Comparison of ENCODE assay signal across 14 mouse cellular contexts in genomic region chr4:32373527-32373926, GRCm38 (mm10).
A peak's percentile ranks its signal among the peaks of the same experiment; 100 is the strongest.
DNase-seq lines count a peak whose midpoint lies in the region; ATAC-seq and TF ChIP-seq lines count a peak whose summit lies in the region.
"Had no signal": no experiment of that assay in that cellular context is flagged by ENCODE, and none has a peak within 500 bp of the region (broad histone marks: within the 10 kb centered on the region; RNA-seq: fewer than 3 reads in every experiment).

No protein-coding gene starts in this region.

- no peaks in the 10 kb centered on the region for H3K27me3 ChIP-seq in forebrain, embryonic 15.5 days
- H3K27me3 ChIP-seq in forebrain, embryonic 16.5 days (replicated peaks; ENCODE audit: control insufficient read depth, insufficient read depth, low read length), result no peaks in the 10 kb centered on the region
- no peaks in the 10 kb centered on the region for H3K27me3 ChIP-seq in hindbrain, embryonic 13.5 days
- no peaks in the 10 kb centered on the region for H3K27me3 ChIP-seq in hindbrain, embryonic 16.5 days (replicated peaks; ENCODE audit: control insufficient read depth, insufficient read depth, low read length)
- no peaks in the 10 kb centered on the region for H3K27me3 ChIP-seq in limb, embryonic 13.5 days
- H3K27me3 ChIP-seq in limb, embryonic 10.5 days (ENCODE audit: low read depth, poor library complexity, severe bottlenecking), result no peaks in the 10 kb centered on the region
- no peaks in the 10 kb centered on the region for H3K27me3 ChIP-seq in limb, embryonic 14.5 days (ENCODE audit: control insufficient read depth, insufficient read depth, low read length)

- H3K9ac ChIP-seq in forebrain, embryonic 15.5 days (replicated peaks), result no peak overlapping the region
- H3K9ac ChIP-seq in forebrain, embryonic 16.5 days (replicated peaks; ENCODE audit: low read depth, low read length), result no peak overlapping the region
- no peak overlapping the region for H3K9ac ChIP-seq in hindbrain, embryonic 13.5 days
- H3K9ac ChIP-seq in hindbrain, embryonic 16.5 days (ENCODE audit: low read depth, low read length), result no peak overlapping the region
- H3K9ac ChIP-seq in limb, embryonic 13.5 days, result no peak overlapping the region
- H3K9ac ChIP-seq in limb, embryonic 14.5 days (ENCODE audit: low read depth, low read length, severe bottlenecking), result no peak overlapping the region

- H3K4me1 ChIP-seq in forebrain, embryonic 15.5 days, result peaks cover 83% of the 10 kb centered on the region
- H3K4me1 ChIP-seq in forebrain, embryonic 16.5 days (replicated peaks; ENCODE audit: control insufficient read depth, insufficient read depth, low read length), result peaks cover 57% of the 10 kb centered on the region
- H3K4me1 ChIP-seq in hindbrain, embryonic 13.5 days (replicated peaks), result peaks cover 77% of the 10 kb centered on the region
- peaks cover 41% of the 10 kb centered on the region for H3K4me1 ChIP-seq in hindbrain, embryonic 16.5 days (ENCODE audit: control insufficient read depth, insufficient read depth, low read depth, low read length)
- peaks cover 59% of the 10 kb centered on the region for H3K4me1 ChIP-seq in limb, embryonic 13.5 days
- H3K4me1 ChIP-seq in limb, embryonic 10.5 days, result peaks cover 76% of the 10 kb centered on the region
- peaks cover 41% of the 10 kb centered on the region for H3K4me1 ChIP-seq in limb, embryonic 14.5 days (ENCODE audit: control insufficient read depth, insufficient read depth, low read length)

- WGBS in forebrain, embryonic 15.5 days, result 76% methylated on average over 3 of the region's 3 CpGs
- 65% methylated on average over 3 of the region's 3 CpGs for WGBS in forebrain, embryonic 16.5 days
- WGBS in hindbrain, embryonic 13.5 days, result 74% methylated on average over 3 of the region's 3 CpGs
- 73% methylated on average over 3 of the region's 3 CpGs for WGBS in hindbrain, embryonic 16.5 days
- WGBS in limb, embryonic 13.5 days, result 31% methylated on average over 3 of the region's 3 CpGs
- 57% methylated on average over 3 of the region's 3 CpGs for WGBS in limb, embryonic 10.5 days
- 26% methylated on average over 3 of the region's 3 CpGs for WGBS in limb, embryonic 14.5 days

- no peak overlapping the region for H3K4me3 ChIP-seq in forebrain, embryonic 15.5 days
- H3K4me3 ChIP-seq in forebrain, embryonic 16.5 days (replicated peaks; ENCODE audit: low read length), result no peak overlapping the region
- H3K4me3 ChIP-seq in hindbrain, embryonic 13.5 days, result no peak overlapping the region
- no peak overlapping the region for H3K4me3 ChIP-seq in hindbrain, embryonic 16.5 days (ENCODE audit: low read length)
- no peak overlapping the region for H3K4me3 ChIP-seq in limb, embryonic 13.5 days
- H3K4me3 ChIP-seq in limb, embryonic 10.5 days, result no peak overlapping the region
- no peak overlapping the region for H3K4me3 ChIP-seq in limb, embryonic 14.5 days (replicated peaks; ENCODE audit: low read length)
- H3K4me3 ChIP-seq: heart, adult 2 months had no signal

- DNase-seq in limb, embryonic 10.5 days (ENCODE audit: low spot score), result no peak
- no peak for DNase-seq in limb, embryonic 14.5 days (ENCODE audit: low spot score)
- DNase-seq in cerebellum, adult 8-10 months, result no peak
- DNase-seq: adrenal gland, adult 2 months; adrenal gland, postnatal 25 days; cerebellum, adult 18-20 months; gastrocnemius, postnatal 10 days; heart, adult 2 months; kidney, adult 18-20 months had no signal

- no peak overlapping the region for H3K4me2 ChIP-seq in forebrain, embryonic 15.5 days (replicated peaks)
- no peak overlapping the region for H3K4me2 ChIP-seq in forebrain, embryonic 16.5 days (ENCODE audit: low read length)
- no peak overlapping the region for H3K4me2 ChIP-seq in hindbrain, embryonic 13.5 days
- H3K4me2 ChIP-seq in hindbrain, embryonic 16.5 days (ENCODE audit: low read length), result no peak overlapping the region
- peak overlapping the region; percentile 39; the same call in 1 of the 2 replicates for H3K4me2 ChIP-seq in limb, embryonic 13.5 days (replicated peaks)
- H3K4me2 ChIP-seq in limb, embryonic 14.5 days (replicated peaks; ENCODE audit: low read depth, low read length, severe bottlenecking), result no peak overlapping the region

- H3K9me3 ChIP-seq in forebrain, embryonic 15.5 days, result no peaks in the 10 kb centered on the region
- H3K9me3 ChIP-seq in forebrain, embryonic 16.5 days (ENCODE audit: control insufficient read depth, low read length), result no peaks in the 10 kb centered on the region
- no peaks in the 10 kb centered on the region for H3K9me3 ChIP-seq in hindbrain, embryonic 13.5 days
- H3K9me3 ChIP-seq in hindbrain, embryonic 16.5 days (ENCODE audit: control insufficient read depth, low read length), result no peaks in the 10 kb centered on the region
- no peaks in the 10 kb centered on the region for H3K9me3 ChIP-seq in limb, embryonic 13.5 days
- H3K9me3 ChIP-seq in limb, embryonic 10.5 days (replicated peaks), result no peaks in the 10 kb centered on the region
- no peaks in the 10 kb centered on the region for H3K9me3 ChIP-seq in limb, embryonic 14.5 days (ENCODE audit: control insufficient read depth, low read length)

- H3K36me3 ChIP-seq in forebrain, embryonic 15.5 days, result no peaks in the 10 kb centered on the region
- no peaks in the 10 kb centered on the region for H3K36me3 ChIP-seq in forebrain, embryonic 16.5 days (ENCODE audit: control insufficient read depth, insufficient read depth)
- no peaks in the 10 kb centered on the region for H3K36me3 ChIP-seq in hindbrain, embryonic 13.5 days
- H3K36me3 ChIP-seq in hindbrain, embryonic 16.5 days (ENCODE audit: control insufficient read depth, insufficient read depth, low read length), result no peaks in the 10 kb centered on the region
- H3K36me3 ChIP-seq in limb, embryonic 13.5 days, result no peaks in the 10 kb centered on the region
- peaks cover 15% of the 10 kb centered on the region for H3K36me3 ChIP-seq in limb, embryonic 10.5 days
- no peaks in the 10 kb centered on the region for H3K36me3 ChIP-seq in limb, embryonic 14.5 days (ENCODE audit: control insufficient read depth, insufficient read depth, low read length)

- TF ChIP-seq POLR2A in limb, embryonic 14.5 days (IDR thresholded peaks at IDR 0.05; ENCODE audit: borderline replicate concordance, extremely low read depth, insufficient read depth, insufficient read length), result no peak

- H3K27ac ChIP-seq in forebrain, embryonic 15.5 days (replicated peaks), result peak overlapping the region; percentile 66
- no peak overlapping the region for H3K27ac ChIP-seq in forebrain, embryonic 16.5 days (ENCODE audit: low read length)
- 0 out of 2 replicates have a peak overlapping the region, but pooled peaks have one; percentile 83 for H3K27ac ChIP-seq in hindbrain, embryonic 13.5 days
- no peak overlapping the region for H3K27ac ChIP-seq in hindbrain, embryonic 16.5 days (ENCODE audit: low read depth, low read length)
- no peak overlapping the region for H3K27ac ChIP-seq in limb, embryonic 13.5 days
- no peak overlapping the region for H3K27ac ChIP-seq in limb, embryonic 10.5 days
- no peak overlapping the region for H3K27ac ChIP-seq in limb, embryonic 14.5 days (replicated peaks; ENCODE audit: low read depth, low read length)
- H3K27ac ChIP-seq: heart, adult 2 months had no signal

- no peak for ATAC-seq in forebrain, embryonic 15.5 days (replicated peaks)
- ATAC-seq in forebrain, embryonic 16.5 days, result no peak
- ATAC-seq in hindbrain, embryonic 13.5 days (ENCODE audit: low FRiP score), result no peak
- ATAC-seq in hindbrain, embryonic 16.5 days, result no peak
- no peak for ATAC-seq in limb, embryonic 13.5 days (ENCODE audit: low FRiP score, low read depth)
- ATAC-seq in limb, embryonic 14.5 days (ENCODE audit: low FRiP score, low read depth), result peak; percentile 49; the same call in 1 of the 2 replicates

Comparison
In these comparisons a context has a peak if more than half of its experiments do, and no peak if none do; other contexts are left out.
1. H3K27ac ChIP-seq: peak in forebrain, embryonic 15.5 days (single experiment) and hindbrain, embryonic 13.5 days (single experiment); none in forebrain, embryonic 16.5 days (single experiment), hindbrain, embryonic 16.5 days (single experiment), limb, embryonic 13.5 days (single experiment), limb, embryonic 10.5 days (single experiment) and limb, embryonic 14.5 days (single experiment).